Mouse (Mus musculus): Measurements from ENCODE around the gene Armt1. TPM values are rescaled to one million over a fixed set of nuclear protein-coding genes. Genes with fewer than 3 reads are reported as not detected.

Gene Armt1
- 10.6 and 12.9 TPM in 2 replicates for polyA plus RNA-seq (2021; fragmentation: Nextera tagmentation)
- long read RNA-seq, experiment 1, full-length matches to known transcripts = 19 of 28 reads
- long read RNA-seq, experiment 1, partial matches to known transcripts = 8 of 28 reads
- long read RNA-seq, experiment 1, other reads (novel, unspliced or antisense) = 1 of 28 reads
- long read RNA-seq, experiment 2, full-length matches to known transcripts = 106 of 112 reads
- long read RNA-seq, experiment 2, partial matches to known transcripts = 1 of 112 reads
- long read RNA-seq, experiment 2, other reads (novel, unspliced or antisense) = 5 of 112 reads

GRCm38 (mm10) chr10:4432123-4432931 is at the start of gene Armt1, which contains the start of gene Rmnd1:
Armt1 (plus strand) TSS chr10:4432467.
Rmnd1 (minus strand) TSS chr10:4432388.

GRCm38 (mm10) chr10:4387701-4388383 is 44.4 kb upstream of the Armt1 start, which contains the start of gene Zbtb2:
Zbtb2 (minus strand) TSS chr10:4388108.

GRCm38 (mm10) chr10:4482355-4482754 is 50.1 kb downstream of the Armt1 start, which contains the start of gene Ccdc170:
Ccdc170 (plus strand) TSS chr10:4482502.

Other genes starting within 250 kb of the Armt1 start
- gene Akap12, start 166.1 kb upstream of the Armt1 start, polyA plus RNA-seq (2021; fragmentation: Nextera tagmentation) = 3.3 and 4.0 TPM in 2 replicates
- gene Zbtb2, start 44.4 kb upstream of the Armt1 start, polyA plus RNA-seq (2021; fragmentation: Nextera tagmentation) = 5.4 and 5.6 TPM in 2 replicates
- 27.7 and 28.1 TPM in 2 replicates for gene Rmnd1, start 79 bp upstream of the Armt1 start, polyA plus RNA-seq (2021; fragmentation: Nextera tagmentation)
- 0.35 and 0.64 TPM in 2 replicates for gene Ccdc170, start 50.0 kb downstream of the Armt1 start, polyA plus RNA-seq (2021; fragmentation: Nextera tagmentation)
- gene Esr1, start 179.1 kb downstream of the Armt1 start, polyA plus RNA-seq (2021; fragmentation: Nextera tagmentation) = 2.1 and 2.2 TPM in 2 replicates

Data from layer of hippocampus, adult 6 months (tissue).